Mouse (Mus musculus) B cell, adult 2 months (primary cell): ENCODE measurements at regions not wholly inside any gene's neighbourhood (a gene's known extent, or its start where the extent isn't known, plus 50 kb on each side); places are given as distances from the start of the nearest gene placed in this dataset.

Experiments
- DNase-seq, 2 experiments: peaks; one replicate each; pipeline ENCODE4 v3.0.0; 2022

- DNase-seq: no peak
Observed at GRCm38 (mm10) chr11:71517377-71517776, 232.3 kb upstream of the Wscd1 start.

- no peak for DNase-seq
Observed at GRCm38 (mm10) chr11:71527691-71528090, 222.0 kb upstream of the Wscd1 start.

- DNase-seq: no peak
Observed at GRCm38 (mm10) chr11:71528588-71528987, 221.1 kb upstream of the Wscd1 start.

- no peak for DNase-seq
Observed at GRCm38 (mm10) chr11:71541178-71541845, 208.4 kb upstream of the Wscd1 start.

- no peak for DNase-seq
Observed at GRCm38 (mm10) chr11:71557412-71557811, 192.3 kb upstream of the Wscd1 start.

- DNase-seq: no peak
Observed at GRCm38 (mm10) chr11:71564831-71565230, 184.9 kb upstream of the Wscd1 start.

GRCm38 (mm10) chr11:71576801-71577200 lies 172.9 kb upstream of the Wscd1 start:
- DNase-seq: no peak

- DNase-seq: no peak
Observed at GRCm38 (mm10) chr11:71581775-71582174, 167.9 kb upstream of the Wscd1 start.

- DNase-seq: no peak
Observed at GRCm38 (mm10) chr11:71591014-71591413, 158.7 kb upstream of the Wscd1 start.

GRCm38 (mm10) chr11:71594250-71594847 lies 155.4 kb upstream of the Wscd1 start:
- no peak for DNase-seq

- DNase-seq: no peak
Observed at GRCm38 (mm10) chr11:71597709-71598108, 152.0 kb upstream of the Wscd1 start.

GRCm38 (mm10) chr11:71610782-71611181 lies 138.9 kb upstream of the Wscd1 start:
- DNase-seq: no peak

- DNase-seq: no peak
Observed at GRCm38 (mm10) chr11:71615526-71615925, 134.2 kb upstream of the Wscd1 start.

GRCm38 (mm10) chr11:71625501-71626191 lies 124.1 kb upstream of the Wscd1 start:
- no peak for DNase-seq

- no peak for DNase-seq
Observed at GRCm38 (mm10) chr11:71636111-71636510, 113.6 kb upstream of the Wscd1 start.

- no peak for DNase-seq
Observed at GRCm38 (mm10) chr11:71636785-71637184, 112.9 kb upstream of the Wscd1 start.

- DNase-seq: no peak
Observed at GRCm38 (mm10) chr11:71642886-71643285, 106.8 kb upstream of the Wscd1 start.

- no peak for DNase-seq
Observed at GRCm38 (mm10) chr11:71651756-71652380, 97.9 kb upstream of the Wscd1 start.

GRCm38 (mm10) chr11:71652381-71652775 lies 97.3 kb upstream of the Wscd1 start:
- DNase-seq: no peak

- no peak for DNase-seq
Observed at GRCm38 (mm10) chr11:71658346-71658745, 91.4 kb upstream of the Wscd1 start.

- DNase-seq: no peak
Observed at GRCm38 (mm10) chr11:71670111-71671050, 79.3 kb upstream of the Wscd1 start.
